Mouse (Mus musculus) hematopoietic stem cell, adult 5-6 weeks (primary cell): ENCODE measurements around the gene Kiss1. TPM values are rescaled to one million over a fixed set of nuclear protein-coding genes. Genes with fewer than 3 reads are reported as not detected.

Experiments
- ATAC-seq, 2 experiments: fragments of 125-278 bp in 1 of 2; replicated peaks in 1 of 2; 2 replicates each; pipeline ENCODE4 v1.8.0; 2016 to 2017; ENCODE audit warnings: inconsistent platforms in 2 of 2, mild to moderate bottlenecking in 2 of 2, moderate number of reproducible peaks in 2 of 2, low read depth in 1 of 2, moderate TSS enrichment in 1 of 2; ENCODE audit not compliant: low FRiP score in 2 of 2, poor library complexity in 2 of 2, severe bottlenecking in 2 of 2, insufficient read depth in 1 of 2, low TSS enrichment in 1 of 2
- total RNA-seq: library from RNA; stranded (forward); fragments of 172-1452, 232-1000 nt; gene quantifications from 2 replicates; pipeline ENCODE4 v1.2.3, GENCODE M21; 2017

Kiss1 gene
- not detected in 2 replicates for total RNA-seq

GRCm38 (mm10) chr1:133321267-133321925 is at the start of gene Kiss1:
Gene Kiss1, plus strand, starts transcription at chr1:133321875.
- ATAC-seq: no peak

GRCm38 (mm10) chr1:133274163-133274562 is 47.5 kb upstream of the Kiss1 start:
- ATAC-seq: no peak

- no peak for ATAC-seq
Measured at GRCm38 (mm10) chr1:133276983-133277382, 44.7 kb upstream of the Kiss1 start.

- ATAC-seq: no peak
Measured at GRCm38 (mm10) chr1:133278539-133278938, 43.1 kb upstream of the Kiss1 start.

GRCm38 (mm10) chr1:133278946-133279631 is 42.6 kb upstream of the Kiss1 start:
- ATAC-seq: no peak

GRCm38 (mm10) chr1:133279632-133280093 is 42.0 kb upstream of the Kiss1 start:
- no peak for ATAC-seq

GRCm38 (mm10) chr1:133280537-133280936 is 41.1 kb upstream of the Kiss1 start:
- ATAC-seq: no peak

- no peak for ATAC-seq
Measured at GRCm38 (mm10) chr1:133285907-133286306, 35.8 kb upstream of the Kiss1 start.

GRCm38 (mm10) chr1:133287051-133287450 is 34.6 kb upstream of the Kiss1 start:
- no peak for ATAC-seq

- ATAC-seq: no peak
Measured at GRCm38 (mm10) chr1:133287880-133288279, 33.8 kb upstream of the Kiss1 start.

GRCm38 (mm10) chr1:133291888-133292287 is 29.8 kb upstream of the Kiss1 start:
- ATAC-seq: no peak

- no peak for ATAC-seq
Measured at GRCm38 (mm10) chr1:133292608-133293007, 29.1 kb upstream of the Kiss1 start.

- no peak for ATAC-seq
Measured at GRCm38 (mm10) chr1:133296376-133296775, 25.3 kb upstream of the Kiss1 start.

- ATAC-seq: no peak
Measured at GRCm38 (mm10) chr1:133298816-133299215, 22.9 kb upstream of the Kiss1 start.

- ATAC-seq: no peak
Measured at GRCm38 (mm10) chr1:133302540-133302939, 19.1 kb upstream of the Kiss1 start.

GRCm38 (mm10) chr1:133306842-133307241 is 14.8 kb upstream of the Kiss1 start:
- peak; percentile 74 to 80 for ATAC-seq

- ATAC-seq: peak in 1 of 2 experiments; percentile 66; a peak in 2 of 4 replicates
Measured at GRCm38 (mm10) chr1:133307318-133307717, 14.4 kb upstream of the Kiss1 start.

GRCm38 (mm10) chr1:133309652-133310267 is 11.9 kb upstream of the Kiss1 start, which contains the start of gene Golt1a:
Gene Golt1a, plus strand, starts transcription at chr1:133309800.
- no peak for ATAC-seq
